Mouse (Mus musculus) lung, postnatal 10 days (tissue): ENCODE measurements around the gene Sh3rf3.

Experiments
- DNase-seq: peaks from one replicate; pipeline ENCODE4 v3.0.0; 2021

Sh3rf3 gene

GRCm38 (mm10) chr10:58855199-58855751, 42.1 kb downstream of the Sh3rf3 start:
- DNase-seq: peak; percentile 21

DNA sequence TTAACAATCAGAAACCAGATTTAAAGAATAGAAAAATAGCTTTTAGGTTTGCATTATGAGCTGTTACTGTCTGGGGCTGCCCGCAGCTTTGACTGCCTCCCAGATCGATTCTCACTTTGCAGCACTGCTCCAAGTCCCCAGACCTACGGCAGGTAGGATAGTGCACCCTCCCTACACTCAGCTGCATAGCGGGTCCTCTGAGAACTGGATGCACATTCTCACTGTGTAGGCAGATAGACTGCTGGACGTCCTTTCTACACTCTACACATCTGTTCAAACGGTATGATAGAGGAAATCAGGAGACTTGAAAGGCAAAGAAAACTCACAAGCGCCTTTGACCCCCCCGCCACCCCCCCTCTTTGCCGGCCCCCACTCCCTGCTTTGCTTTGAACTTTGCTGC, 42.7 kb downstream of the Sh3rf3 start:
- DNase-seq: no peak

DNA sequence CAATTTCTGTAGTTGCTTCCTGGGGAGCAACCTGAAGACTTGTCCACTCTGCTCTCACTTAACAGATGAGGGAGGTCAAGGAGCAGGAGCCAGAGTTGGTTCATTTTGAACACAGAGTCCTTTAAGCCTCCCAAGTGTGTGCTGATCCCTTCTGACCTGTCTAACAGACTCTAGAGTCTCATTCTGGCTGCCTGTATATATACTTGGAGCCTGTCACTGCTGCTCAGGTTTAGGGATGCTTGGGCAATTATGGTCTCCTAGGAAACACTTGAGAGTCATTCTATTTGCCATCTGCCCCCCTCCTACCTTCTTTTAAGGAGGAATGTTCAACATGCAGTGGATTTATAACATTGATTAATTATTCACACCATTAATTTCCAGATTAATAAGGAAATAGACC, 43.6 kb downstream of the Sh3rf3 start:
- no peak for DNase-seq

DNA sequence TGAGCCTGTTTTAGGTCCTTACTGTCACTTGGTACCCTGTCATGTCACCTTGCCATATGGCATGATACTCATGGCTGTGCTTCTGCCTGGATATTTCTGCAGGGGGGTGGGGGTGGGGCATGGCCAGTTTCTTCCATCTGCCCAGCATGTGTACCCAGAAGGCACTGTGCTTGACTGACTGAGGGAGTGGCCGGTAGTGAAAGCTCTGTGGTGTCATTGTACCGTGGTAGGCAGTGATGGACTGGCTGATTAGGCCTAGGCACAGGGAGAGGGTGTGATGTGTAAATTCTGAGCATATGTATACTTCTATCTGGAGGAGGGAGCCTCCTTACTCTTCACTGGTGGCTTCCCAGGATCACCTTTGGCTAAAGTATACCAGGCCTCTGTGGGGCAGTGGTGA, 51.6 kb downstream of the Sh3rf3 start:
- DNase-seq: no peak

- DNase-seq: no peak
Observed at GRCm38 (mm10) chr10:58867536-58867935, 54.4 kb downstream of the Sh3rf3 start.

DNA sequence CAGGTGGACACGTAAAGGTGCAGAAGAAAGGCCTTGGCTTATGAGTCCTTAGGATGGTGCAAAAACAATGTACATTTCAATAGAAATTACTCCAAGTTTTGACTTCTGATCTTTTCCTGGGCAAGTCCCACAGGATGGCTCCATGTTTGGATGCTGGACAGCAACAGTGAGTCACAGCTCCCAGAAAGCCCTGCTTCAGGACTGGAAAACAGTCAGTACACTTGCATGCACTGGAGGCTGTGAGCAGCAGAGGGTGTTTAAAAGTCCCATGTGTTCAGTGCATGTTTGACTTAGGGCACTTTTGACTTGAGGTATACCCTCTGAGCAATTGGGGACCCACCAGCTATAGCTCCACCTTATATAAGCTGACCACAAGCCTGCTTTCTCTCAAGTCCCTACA, 56.7 kb downstream of the Sh3rf3 start:
- DNase-seq: no peak

GRCm38 (mm10) chr10:58871149-58871820, 58.1 kb downstream of the Sh3rf3 start:
- no peak for DNase-seq

- no peak for DNase-seq
Observed at GRCm38 (mm10) chr10:58871821-58872577, 58.8 kb downstream of the Sh3rf3 start.

DNA sequence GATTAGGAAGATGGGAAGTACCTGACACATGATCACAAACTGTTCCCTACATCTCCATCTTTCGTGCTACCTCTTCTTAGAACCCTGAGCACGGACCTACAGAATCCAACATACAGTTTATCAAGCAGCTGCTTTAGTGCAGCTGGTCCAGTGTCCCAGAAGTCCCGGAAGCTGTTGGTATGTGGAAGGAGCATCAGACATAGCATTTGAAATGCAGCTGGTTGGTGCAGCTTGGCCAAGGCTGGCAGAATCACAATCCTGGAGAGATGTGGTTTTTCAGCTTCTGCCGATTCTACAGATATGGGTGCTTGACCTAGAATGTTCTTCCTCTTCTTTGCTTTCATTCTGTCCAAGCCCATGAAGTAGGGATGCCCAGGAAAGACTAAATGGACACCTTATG, 64.7 kb downstream of the Sh3rf3 start:
- DNase-seq: no peak

DNA sequence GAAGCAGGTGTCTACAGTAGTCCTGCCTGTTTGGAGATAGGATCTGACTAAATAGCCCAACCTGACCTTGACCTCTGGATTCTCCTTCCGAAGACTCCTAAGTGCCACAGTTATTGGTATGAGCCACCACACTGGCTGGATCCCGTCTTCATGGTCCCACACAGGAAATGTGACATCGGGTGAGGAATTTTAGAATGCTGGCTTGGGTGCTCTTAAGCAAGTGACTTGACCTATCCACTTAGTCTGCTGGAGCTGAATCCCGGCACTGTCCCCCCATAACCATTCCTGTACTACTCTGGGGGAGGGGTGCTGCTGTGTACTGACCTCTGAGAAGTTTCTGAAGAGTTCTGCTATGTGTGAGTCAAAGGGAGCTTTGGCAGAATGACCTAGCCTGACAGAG, 65.5 kb downstream of the Sh3rf3 start:
- no peak for DNase-seq

DNA sequence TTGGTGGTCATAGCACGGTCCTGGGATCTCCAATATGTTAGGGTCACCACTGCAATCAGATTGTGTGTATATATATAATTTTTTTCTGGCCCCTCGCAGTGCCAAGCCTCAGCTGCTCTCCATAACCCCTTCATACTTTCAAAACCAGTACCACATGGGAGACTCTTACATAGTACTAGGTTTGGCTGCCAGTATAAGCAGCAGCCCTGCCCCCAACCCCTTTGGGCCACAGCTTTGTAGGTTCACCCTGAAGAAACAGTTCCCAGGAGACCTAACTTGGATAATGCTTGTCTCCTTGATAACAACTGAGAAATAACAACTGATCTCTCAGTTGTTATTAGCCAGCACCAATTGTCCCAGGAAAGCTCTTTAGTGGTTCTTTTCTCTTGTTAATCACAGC, 69.6 kb downstream of the Sh3rf3 start:
- DNase-seq: no peak

GRCm38 (mm10) chr10:58885351-58885750, 72.2 kb downstream of the Sh3rf3 start:
- DNase-seq: no peak

GRCm38 (mm10) chr10:58885816-58886215, 72.7 kb downstream of the Sh3rf3 start:
- no peak for DNase-seq

DNA sequence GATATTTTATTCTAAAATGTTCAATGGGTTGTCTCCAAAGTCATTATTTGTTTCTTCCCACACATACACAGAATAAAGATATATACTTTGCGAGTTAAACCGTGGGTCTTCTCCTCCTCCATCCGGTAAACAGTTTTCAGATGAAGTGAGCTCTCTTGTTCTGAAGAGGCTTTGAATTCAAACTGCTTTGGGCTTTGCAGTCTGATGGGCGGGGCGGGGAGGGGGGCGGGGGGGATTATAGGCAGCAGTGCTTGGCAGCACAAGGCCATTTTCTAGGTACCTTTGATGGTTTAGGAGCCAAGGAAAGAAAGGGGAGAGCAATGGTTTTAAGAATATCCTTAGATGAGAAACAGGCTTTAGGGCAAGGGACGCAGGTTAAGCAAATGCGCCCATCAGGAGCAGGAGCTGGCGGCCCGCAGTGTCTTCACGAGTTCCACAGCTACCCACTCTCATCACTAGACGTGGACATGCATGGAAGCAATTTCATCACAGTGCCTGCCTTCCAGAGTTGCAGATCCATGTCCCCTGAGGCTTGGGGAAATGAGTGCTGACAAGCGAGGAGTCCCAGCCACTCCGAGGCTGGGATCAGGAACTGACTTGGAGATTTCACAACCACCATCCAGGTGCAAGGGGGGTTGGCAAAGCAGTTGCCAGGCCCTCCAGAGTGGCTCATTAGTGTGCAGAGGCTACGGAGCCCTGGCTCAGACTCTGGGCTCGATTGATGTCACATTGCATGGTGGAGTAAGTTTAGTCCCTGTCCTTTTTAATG, 77.7 kb downstream of the Sh3rf3 start:
- DNase-seq: no peak

GRCm38 (mm10) chr10:58895431-58895830, 82.3 kb downstream of the Sh3rf3 start:
- DNase-seq: no peak

- DNase-seq: no peak
Observed at GRCm38 (mm10) chr10:58897009-58897543, 83.9 kb downstream of the Sh3rf3 start.

DNA sequence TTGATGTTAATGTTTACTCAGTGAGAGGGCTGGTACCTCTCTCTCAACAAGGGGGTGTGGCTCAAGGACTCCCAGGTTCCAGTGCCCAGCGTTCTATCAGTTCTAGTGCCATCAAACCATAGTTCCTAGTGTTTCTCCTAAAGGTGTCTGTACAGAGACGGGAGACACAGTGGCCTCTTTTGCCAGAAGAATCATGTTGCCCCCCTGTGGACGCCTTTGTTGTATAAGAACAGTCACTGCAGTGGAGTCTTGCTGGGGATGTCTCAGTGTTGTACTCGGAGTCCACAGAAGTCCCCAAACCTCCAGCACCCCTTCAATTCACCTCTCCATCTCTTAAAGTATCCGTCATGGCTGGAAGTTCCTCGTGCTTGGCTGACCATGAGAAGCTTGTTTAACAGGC, 92.1 kb downstream of the Sh3rf3 start:
- peak; percentile 17 for DNase-seq

DNA sequence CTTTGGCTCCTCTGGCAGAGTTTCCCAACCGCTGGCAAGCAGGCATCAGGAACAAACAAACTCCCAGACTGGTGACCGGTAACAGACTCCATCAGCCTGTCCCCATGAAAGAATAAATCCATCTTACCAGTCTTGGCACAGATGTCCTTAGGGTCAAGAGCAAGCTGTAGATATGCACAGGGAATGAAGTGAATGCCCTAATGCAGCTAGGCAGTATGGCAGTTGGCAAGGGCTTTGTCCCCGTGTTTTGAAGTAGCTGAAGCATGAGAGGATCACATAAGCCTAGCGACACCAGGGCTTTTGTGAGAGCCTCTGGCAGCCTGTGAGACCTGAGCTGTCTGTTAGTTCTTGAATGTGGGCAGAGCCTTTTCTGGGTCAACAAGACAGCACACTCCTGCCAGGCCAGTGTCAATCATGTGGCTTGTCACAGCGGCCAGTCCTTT, 93.9 kb downstream of the Sh3rf3 start:
- DNase-seq: peak; percentile 5

- no peak for DNase-seq
Observed at GRCm38 (mm10) chr10:58908451-58908850, 95.3 kb downstream of the Sh3rf3 start.

GRCm38 (mm10) chr10:58915301-58916245, 102.4 kb downstream of the Sh3rf3 start:
- DNase-seq: no peak

DNA sequence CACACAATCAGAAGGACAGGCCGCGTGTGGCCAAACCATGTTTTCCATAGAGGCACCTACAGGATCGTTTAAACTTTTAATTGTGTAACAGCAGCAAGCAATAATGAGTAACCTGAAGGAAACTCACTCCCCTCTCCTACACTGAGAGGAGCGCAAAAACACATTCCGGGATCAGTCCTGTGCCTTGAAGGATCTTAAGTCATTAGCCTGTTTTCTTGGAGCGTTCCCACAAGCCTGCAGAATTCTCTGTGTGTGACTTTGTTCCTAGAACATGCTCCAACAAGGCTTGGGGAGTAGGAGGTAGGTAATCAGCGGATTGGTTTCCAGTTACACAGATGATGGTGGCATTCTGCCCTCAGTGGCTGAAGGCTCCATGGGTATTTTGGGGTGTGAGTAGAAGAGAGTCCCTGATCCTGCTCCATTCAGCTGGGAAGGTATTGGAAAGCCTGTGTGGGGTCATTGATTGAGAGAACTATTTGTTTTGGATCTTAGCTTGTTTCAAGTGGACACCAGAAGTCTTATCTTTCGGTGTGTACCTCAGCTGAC, 108.6 kb downstream of the Sh3rf3 start:
- DNase-seq: no peak
